Mouse (Mus musculus) G1E (cell line): ENCODE data around the gene Enpp3.

Source experiments
- CTCF ChIP-seq: IDR thresholded peaks from 2 replicates; pipeline ENCODE4 v1.5.1; 2012; ENCODE audit warnings: low read depth, low read length, inconsistent platforms, mixed read lengths
- GATA1 ChIP-seq: IDR thresholded peaks from 2 replicates; pipeline ENCODE4 v1.6.1; 2012; ENCODE audit warnings: borderline replicate concordance, low read length, inconsistent platforms, mixed read lengths
- GATA2 ChIP-seq: IDR thresholded peaks from 2 replicates; pipeline ENCODE4 v1.6.1; 2012; ENCODE audit warnings: low read depth, low read length, inconsistent platforms, borderline replicate concordance
- POLR2AphosphoS5 ChIP-seq: IDR thresholded peaks from 2 replicates; pipeline ENCODE4 v1.6.1; 2012; ENCODE audit warnings: low read depth, low read length, inconsistent platforms; ENCODE audit not compliant: insufficient replicate concordance
- TAL1 ChIP-seq: conservative IDR thresholded peaks from 2 replicates; pipeline ENCODE4 v1.6.1; 2012; ENCODE audit warnings: low read depth, low read length, inconsistent platforms, mixed read lengths

DNA sequence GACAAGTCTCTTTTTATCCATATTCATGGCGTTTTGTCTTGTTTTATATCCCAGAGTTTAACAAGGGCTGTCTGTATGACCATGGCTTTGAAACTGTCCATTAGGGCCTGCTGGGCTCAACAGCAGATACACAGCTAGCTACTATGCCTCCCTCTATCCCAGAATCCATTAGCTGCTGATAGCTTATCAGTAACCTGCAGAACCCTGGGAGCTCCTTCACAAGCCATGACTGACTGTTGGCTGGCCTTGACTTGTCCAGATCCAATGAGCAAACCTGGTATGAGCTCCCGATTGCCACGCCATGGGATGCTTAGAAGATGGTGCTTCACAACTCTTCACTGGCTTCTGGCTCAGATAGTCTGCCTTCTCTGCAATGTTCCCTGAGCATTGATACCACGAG is 1.8 kb downstream of the Enpp3 start:
- no peak for TF ChIP-seq GATA1
- TF ChIP-seq CTCF: no peak
- no peak for TF ChIP-seq POLR2AphosphoS5
- no peak for TF ChIP-seq TAL1
- no peak for TF ChIP-seq GATA2
